Mouse (Mus musculus) bone marrow macrophage, adult 2 months (primary cell): ENCODE data around the gene Fgfr2.

Experiments used
- CTCF ChIP-seq: IDR thresholded peaks from 2 replicates; pipeline ENCODE4 v1.5.1; 2012; ENCODE audit warnings: low read depth, mild to moderate bottlenecking, low read length, moderate library complexity
- POLR2A ChIP-seq: IDR thresholded peaks from 2 replicates; pipeline ENCODE4 v1.6.1; 2012; ENCODE audit warnings: mild to moderate bottlenecking, low read depth, low read length, borderline replicate concordance

DNA sequence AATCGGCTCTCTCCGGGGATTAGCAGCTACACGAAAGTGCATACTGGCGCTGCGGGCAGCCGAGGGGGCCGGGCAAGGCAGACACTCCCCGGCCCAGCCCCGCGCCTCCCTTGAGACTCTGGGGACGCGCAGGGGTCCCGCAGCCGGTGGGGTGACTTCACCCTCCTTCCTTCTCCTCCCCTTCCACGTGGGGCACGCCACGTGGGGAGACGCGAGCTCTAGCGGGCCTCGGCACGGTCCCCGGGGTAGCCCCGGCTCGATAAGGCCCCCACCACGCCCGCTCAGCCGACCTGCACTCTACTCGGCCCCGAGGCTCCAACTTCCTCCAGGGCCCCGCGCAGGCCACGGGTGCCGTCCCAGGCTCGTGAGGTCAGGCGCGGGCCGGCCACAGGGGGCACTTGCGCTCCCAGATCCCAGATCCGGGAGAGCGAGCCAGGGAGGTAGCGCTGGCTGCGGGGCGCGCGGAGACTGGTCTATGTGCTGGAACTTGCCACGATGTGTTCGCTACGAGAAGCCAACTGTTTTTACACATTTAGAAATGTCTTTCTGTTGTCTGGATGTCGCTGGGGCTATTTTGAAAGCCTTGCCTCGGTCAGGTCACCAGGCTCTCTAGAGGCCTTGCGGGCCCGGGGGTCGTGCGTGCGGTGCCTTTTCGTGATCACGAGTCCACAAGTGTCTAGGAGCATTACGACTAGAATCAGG lies 1.0 kb upstream of the Fgfr2 start, which contains the start of gene Ctbp2:
- no peak for TF ChIP-seq CTCF
- TF ChIP-seq POLR2A = no peak
